Mouse (Mus musculus) kidney, embryonic 15.5 days (tissue): Measurements from ENCODE around the gene Gna12. TPM values are rescaled to one million over a fixed set of nuclear protein-coding genes. Genes with fewer than 3 reads are reported as not detected.

Source experiments
- ATAC-seq: fragments of 200-750 bp; cut with Nextera tagmentation; replicated peaks from 2 replicates; pipeline ENCODE4 v1.8.0; 2017; ENCODE audit warnings: moderate TSS enrichment; ENCODE audit not compliant: low FRiP score
- H3K27ac ChIP-seq: fragments of 300-500 bp; sonication (generic); 2 replicates; pipeline ENCODE4 v1.5.1; 2015; ENCODE audit warnings: mild to moderate bottlenecking, inconsistent platforms
- H3K27me3 ChIP-seq: fragments of 300-500 bp; sonication (generic); 2 replicates; pipeline ENCODE4 v1.6.1; 2015; ENCODE audit warnings: inconsistent platforms
- H3K36me3 ChIP-seq: fragments of 300-500 bp; sonication (generic); 2 replicates; pipeline ENCODE4 v1.6.1; 2015; ENCODE audit warnings: inconsistent platforms
- H3K4me1 ChIP-seq: fragments of 300-500 bp; sonication (generic); 2 replicates; pipeline ENCODE4 v1.6.1; 2015; ENCODE audit warnings: inconsistent platforms
- H3K4me2 ChIP-seq: fragments of 300-500 bp; sonication (generic); 2 replicates; pipeline ENCODE4 v1.6.1; 2015; ENCODE audit warnings: moderate library complexity, mild to moderate bottlenecking, inconsistent platforms
- H3K4me3 ChIP-seq: fragments of 300-500 bp; sonication (generic); replicated peaks from 2 replicates; pipeline ENCODE4 v1.5.1; 2015; ENCODE audit warnings: mild to moderate bottlenecking, inconsistent platforms
- H3K9ac ChIP-seq: fragments of 300-500 bp; sonication (generic); 2 replicates; pipeline ENCODE4 v1.6.1; 2015; ENCODE audit warnings: mild to moderate bottlenecking, inconsistent platforms
- H3K9me3 ChIP-seq: fragments of 300-500 bp; sonication (generic); replicated peaks from 2 replicates; pipeline ENCODE4 v1.6.1; 2016; ENCODE audit warnings: inconsistent platforms
- WGBS: fragments of 180-500 bp; shearing (Covaris S2); methylation state at CpG from one replicate; pipeline ENCODE4 v1.1.7; 2015; ENCODE audit warnings: mixed read lengths; 5-methylcytosine and 5-hydroxymethylcytosine counted together
- polyA plus RNA-seq: library from polyadenylated mRNA; unstranded; fragments of >200 nt; fragmentation: Nextera tagmentation; extraction: Ambion mirVana; gene quantifications from 2 replicates; pipeline ENCODE4 v1.2.1, GENCODE M21; 2015

Gene Gna12
- polyA plus RNA-seq, 1 experiment from 2014 or later = 16.1 TPM

GRCm38 (mm10) chr5:140812063-140812462 is 18.2 kb downstream of the Gna12 start:
- H3K9me3 ChIP-seq = no peaks in the 10 kb centered on the region
- no peak overlapping the region for H3K4me3 ChIP-seq
- 53% methylated on average over 5 of the region's 5 CpGs for WGBS
- peak overlapping the region; percentile 77 for H3K27ac ChIP-seq
- no peak overlapping the region for H3K9ac ChIP-seq
- H3K36me3 ChIP-seq = no peaks in the 10 kb centered on the region
- no peak overlapping the region for H3K4me2 ChIP-seq
- peaks cover 82% of the 10 kb centered on the region for H3K4me1 ChIP-seq
- H3K27me3 ChIP-seq = no peaks in the 10 kb centered on the region
- no peak for ATAC-seq

DNA sequence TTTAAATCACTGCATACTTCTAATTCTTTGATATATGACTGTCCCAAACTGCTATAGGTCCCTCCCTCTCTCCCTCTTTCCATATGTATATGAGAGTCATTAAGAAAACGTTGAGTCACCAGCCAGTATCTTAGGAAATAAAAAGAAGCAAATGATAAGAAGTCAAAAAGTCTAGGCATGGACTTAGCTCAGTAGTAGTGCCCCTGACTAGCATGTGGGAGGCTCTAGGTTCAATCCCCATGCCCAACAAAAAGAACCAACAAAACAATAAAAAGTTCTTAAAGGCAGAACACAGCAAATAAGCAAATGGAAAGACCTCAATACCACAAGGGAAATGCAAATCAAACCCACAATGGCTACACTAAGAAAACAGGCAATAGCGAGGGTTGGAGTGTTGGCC is 18.8 kb downstream of the Gna12 start:
- no peak overlapping the region for H3K9ac ChIP-seq
- no peaks in the 10 kb centered on the region for H3K36me3 ChIP-seq
- WGBS = 56% methylated on average over 2 of the region's 2 CpGs
- ATAC-seq = no peak
- H3K4me2 ChIP-seq = no peak overlapping the region
- H3K4me3 ChIP-seq = no peak overlapping the region
- no peaks in the 10 kb centered on the region for H3K9me3 ChIP-seq
- no peak overlapping the region for H3K27ac ChIP-seq
- H3K4me1 ChIP-seq = peaks cover 77% of the 10 kb centered on the region
- H3K27me3 ChIP-seq = no peaks in the 10 kb centered on the region

DNA sequence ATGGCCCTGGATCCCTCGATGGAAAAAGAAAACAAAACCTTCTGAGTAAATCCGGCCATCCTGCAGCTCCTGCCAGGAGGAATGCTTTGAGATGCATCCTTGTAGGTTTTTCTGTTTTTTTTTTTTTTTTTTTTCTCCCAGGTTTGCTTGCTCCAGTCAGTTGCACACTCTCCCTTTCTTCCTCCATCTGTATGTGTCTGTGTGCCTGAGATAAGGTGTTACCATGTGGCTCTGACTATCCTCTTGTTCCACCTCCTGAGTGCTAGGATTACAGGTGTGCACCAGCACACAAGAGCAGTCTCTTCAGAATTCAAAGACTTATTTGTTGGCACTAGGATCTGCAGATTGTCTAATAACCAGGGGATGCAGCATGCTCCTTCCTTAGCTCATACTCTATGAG is 23.3 kb downstream of the Gna12 start:
- 47% methylated on average over 2 of the region's 2 CpGs for WGBS
- Histone ChIP-seq H3K4me3 (no peak overlapping the region), H3K9me3 (no peaks in the 10 kb centered on the region), H3K36me3 (no peaks in the 10 kb centered on the region), H3K27ac (no peak overlapping the region), H3K27me3 (no peaks in the 10 kb centered on the region), H3K4me2 (no peak overlapping the region), H3K4me1 (peaks cover 45% of the 10 kb centered on the region), H3K9ac (no peak overlapping the region)
- no peak for ATAC-seq

- H3K27ac ChIP-seq = no peak overlapping the region
- peaks cover 39% of the 10 kb centered on the region for H3K4me1 ChIP-seq
- WGBS = 87% methylated on average over 2 of the region's 2 CpGs
- H3K9ac ChIP-seq = no peak overlapping the region
- H3K27me3 ChIP-seq = no peaks in the 10 kb centered on the region
- H3K4me2 ChIP-seq = no peak overlapping the region
- no peak overlapping the region for H3K4me3 ChIP-seq
- no peak for ATAC-seq
- H3K36me3 ChIP-seq = no peaks in the 10 kb centered on the region
- no peaks in the 10 kb centered on the region for H3K9me3 ChIP-seq
These were observed 24.0 kb downstream of the Gna12 start for GRCm38 (mm10) chr5:140806252-140806651.

GRCm38 (mm10) chr5:140801782-140802181 is 28.4 kb downstream of the Gna12 start:
- Histone ChIP-seq H3K4me2 (no peak overlapping the region), H3K9ac (no peak overlapping the region), H3K27ac (no peak overlapping the region), H3K36me3 (no peaks in the 10 kb centered on the region), H3K27me3 (no peaks in the 10 kb centered on the region), H3K4me3 (no peak overlapping the region), H3K9me3 (no peaks in the 10 kb centered on the region), H3K4me1 (peaks cover 24% of the 10 kb centered on the region)
- 81% methylated on average over 5 of the region's 5 CpGs for WGBS
- no peak for ATAC-seq

DNA sequence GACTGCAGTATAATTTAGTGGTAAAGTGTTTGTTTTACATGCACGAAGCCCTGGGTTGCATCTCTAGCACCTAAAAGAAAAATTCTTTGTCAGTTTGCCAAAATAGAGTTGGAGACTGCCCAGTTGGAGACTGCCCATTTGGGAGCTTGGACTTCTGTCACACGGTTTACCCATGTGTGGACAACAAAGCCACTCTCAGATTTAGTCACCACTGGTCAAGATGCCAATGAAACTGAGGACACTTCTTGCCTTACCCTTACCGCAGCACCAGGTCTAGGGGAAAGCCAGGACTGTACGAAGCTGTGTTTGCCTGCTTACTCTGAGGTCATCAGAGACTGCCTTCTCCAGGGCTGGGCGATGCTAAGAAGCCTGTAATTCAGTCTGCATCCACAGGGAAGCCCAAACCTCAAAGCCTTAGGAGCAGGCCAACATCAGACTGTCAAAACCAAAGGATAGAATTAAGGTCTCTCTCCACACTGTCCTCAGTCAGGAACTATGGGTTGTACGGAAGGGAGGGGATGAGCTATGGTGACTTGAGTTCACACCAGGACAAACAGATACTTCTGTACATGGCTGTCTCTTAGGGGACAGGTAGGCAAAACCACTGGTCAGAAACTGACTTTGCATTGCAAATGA is 29.8 kb downstream of the Gna12 start:
- ATAC-seq = 0 out of 2 replicates have a peak, but pooled peaks have one; percentile 6
- no peak overlapping the region for H3K27ac ChIP-seq
- no peak overlapping the region for H3K9ac ChIP-seq
- no peaks in the 10 kb centered on the region for H3K9me3 ChIP-seq
- WGBS = 76% methylated on average over 6 of the region's 6 CpGs
- no peaks in the 10 kb centered on the region for H3K27me3 ChIP-seq
- no peak overlapping the region for H3K4me2 ChIP-seq
- H3K4me3 ChIP-seq = no peak overlapping the region
- H3K4me1 ChIP-seq = peaks cover 22% of the 10 kb centered on the region
- H3K36me3 ChIP-seq = no peaks in the 10 kb centered on the region

GRCm38 (mm10) chr5:140799190-140799589 is 31.0 kb downstream of the Gna12 start:
- no peak overlapping the region for H3K9ac ChIP-seq
- WGBS = 55% methylated on average over 2 of the region's 2 CpGs
- ATAC-seq = no peak
- H3K27ac ChIP-seq = 0 out of 2 replicates have a peak overlapping the region, but pooled peaks have one; percentile 5
- no peak overlapping the region for H3K4me2 ChIP-seq
- H3K4me1 ChIP-seq = peaks cover 28% of the 10 kb centered on the region
- no peak overlapping the region for H3K4me3 ChIP-seq
- no peaks in the 10 kb centered on the region for H3K9me3 ChIP-seq
- no peaks in the 10 kb centered on the region for H3K27me3 ChIP-seq
- no peaks in the 10 kb centered on the region for H3K36me3 ChIP-seq

- H3K9ac ChIP-seq = no peak overlapping the region
- 0 out of 2 replicates have a peak overlapping the region, but pooled peaks have one; percentile 5 for H3K27ac ChIP-seq
- H3K36me3 ChIP-seq = no peaks in the 10 kb centered on the region
- H3K4me1 ChIP-seq = peaks cover 30% of the 10 kb centered on the region
- 82% methylated on average over 5 of the region's 5 CpGs for WGBS
- H3K4me2 ChIP-seq = no peak overlapping the region
- no peak for ATAC-seq
- H3K9me3 ChIP-seq = no peaks in the 10 kb centered on the region
- H3K4me3 ChIP-seq = no peak overlapping the region
- H3K27me3 ChIP-seq = no peaks in the 10 kb centered on the region
These were observed 31.5 kb downstream of the Gna12 start for GRCm38 (mm10) chr5:140798775-140799174.

- H3K36me3 ChIP-seq = no peaks in the 10 kb centered on the region
- 86% methylated on average over 7 of the region's 7 CpGs for WGBS
- no peaks in the 10 kb centered on the region for H3K9me3 ChIP-seq
- H3K27ac ChIP-seq = no peak overlapping the region
- H3K4me1 ChIP-seq = peaks cover 33% of the 10 kb centered on the region
- H3K27me3 ChIP-seq = no peaks in the 10 kb centered on the region
- H3K9ac ChIP-seq = no peak overlapping the region
- no peak overlapping the region for H3K4me3 ChIP-seq
- H3K4me2 ChIP-seq = no peak overlapping the region
- ATAC-seq = no peak
These were observed 32.1 kb downstream of the Gna12 start for GRCm38 (mm10) chr5:140798158-140798557.

GRCm38 (mm10) chr5:140796051-140796450 is 34.2 kb downstream of the Gna12 start:
- Histone ChIP-seq H3K36me3 (no peaks in the 10 kb centered on the region), H3K4me1 (peaks cover 53% of the 10 kb centered on the region), H3K27ac (no peak overlapping the region), H3K9ac (no peak overlapping the region), H3K4me3 (no peak overlapping the region), H3K4me2 (no peak overlapping the region), H3K27me3 (no peaks in the 10 kb centered on the region), H3K9me3 (no peaks in the 10 kb centered on the region)
- WGBS = 64% methylated on average over 3 of the region's 3 CpGs
- no peak for ATAC-seq

DNA sequence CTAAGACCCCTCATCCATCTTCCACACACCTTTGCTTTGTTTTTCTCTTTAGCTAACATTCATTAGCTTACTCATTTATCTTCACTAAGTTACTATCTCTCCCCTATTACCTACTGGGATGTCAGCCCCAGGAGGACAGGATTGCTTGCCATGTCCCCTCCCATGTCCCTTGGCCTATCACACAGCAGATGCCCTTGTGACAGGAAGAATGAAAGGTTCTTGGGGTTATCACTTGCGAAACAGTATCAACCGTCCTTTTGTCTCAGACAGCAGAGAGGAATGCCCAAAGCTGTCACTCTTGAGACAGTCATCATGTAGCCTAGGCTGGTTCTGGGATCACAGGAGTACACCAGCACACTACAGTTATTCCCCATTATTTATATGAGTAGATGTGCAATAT is 35.1 kb downstream of the Gna12 start:
- Histone ChIP-seq H3K36me3 (no peaks in the 10 kb centered on the region), H3K27me3 (no peaks in the 10 kb centered on the region), H3K4me1 (peaks cover 59% of the 10 kb centered on the region), H3K4me2 (no peak overlapping the region), H3K27ac (no peak overlapping the region), H3K9ac (no peak overlapping the region), H3K4me3 (no peak overlapping the region), H3K9me3 (no peaks in the 10 kb centered on the region)
- ATAC-seq = no peak
- WGBS = 60% methylated on average over 2 of the region's 2 CpGs

DNA sequence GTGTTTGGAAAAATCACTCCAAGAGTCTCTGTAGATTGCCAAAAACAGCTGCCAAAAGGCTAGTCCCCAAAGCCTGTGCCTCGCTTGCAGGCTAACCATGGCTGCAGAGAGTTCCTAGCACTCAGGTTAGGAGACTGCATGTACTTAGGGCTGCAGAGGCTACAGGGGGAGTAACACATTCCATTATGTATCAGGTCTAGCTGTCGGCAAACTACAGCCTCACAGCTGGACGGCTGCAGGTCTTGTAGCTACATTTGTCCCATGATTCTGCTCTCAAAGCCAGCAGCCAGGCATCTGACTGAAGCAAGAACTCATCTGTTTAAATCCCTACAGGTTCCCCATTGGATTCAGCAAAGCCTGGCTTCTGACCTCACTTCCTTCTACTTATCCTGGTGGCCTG is 35.5 kb downstream of the Gna12 start:
- no peak for ATAC-seq
- Histone ChIP-seq H3K36me3 (no peaks in the 10 kb centered on the region), H3K4me3 (no peak overlapping the region), H3K4me2 (no peak overlapping the region), H3K27ac (no peak overlapping the region), H3K4me1 (peaks cover 63% of the 10 kb centered on the region), H3K9me3 (no peaks in the 10 kb centered on the region), H3K27me3 (no peaks in the 10 kb centered on the region), H3K9ac (no peak overlapping the region)
- WGBS = 50% methylated on average over 3 of the region's 3 CpGs

DNA sequence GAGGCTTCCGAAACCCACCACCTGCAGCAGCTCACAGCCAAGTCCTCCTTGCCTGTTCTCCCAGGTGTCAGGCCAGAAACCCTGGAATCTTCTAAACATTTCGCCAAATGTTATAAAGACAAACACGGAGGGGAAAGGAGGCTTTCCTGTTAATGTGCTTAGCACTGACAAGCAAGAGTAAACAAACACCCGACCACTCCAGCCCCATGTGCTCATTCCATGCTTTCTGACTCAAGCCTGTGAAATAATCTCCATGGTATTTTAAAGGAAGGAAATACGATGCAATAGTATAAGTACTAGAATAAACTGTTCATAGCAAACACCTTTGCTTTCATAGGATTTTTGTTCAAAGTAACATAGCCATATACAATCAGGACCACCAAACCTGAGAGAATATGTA is 38.0 kb downstream of the Gna12 start:
- Histone ChIP-seq H3K4me2 (no peak overlapping the region), H3K4me3 (no peak overlapping the region), H3K4me1 (peaks cover 65% of the 10 kb centered on the region), H3K9me3 (no peaks in the 10 kb centered on the region), H3K9ac (no peak overlapping the region), H3K36me3 (no peaks in the 10 kb centered on the region), H3K27me3 (no peaks in the 10 kb centered on the region), H3K27ac (peak overlapping the region; percentile 93)
- ATAC-seq = no peak
- 36% methylated on average over 5 of the region's 5 CpGs for WGBS
